Mouse (Mus musculus) limb, embryonic 11.5 days (tissue): Measurements from ENCODE around the gene Samd14. TPM values are rescaled to one million over a fixed set of nuclear protein-coding genes. Genes with fewer than 3 reads are reported as not detected.

ENCODE experiments used
- ATAC-seq: fragments of 200-750 bp; cut with Nextera tagmentation; 2 replicates; pipeline ENCODE4 v1.8.0; 2017; ENCODE audit warnings: low read depth; ENCODE audit not compliant: insufficient number of reproducible peaks, low FRiP score, low TSS enrichment
- DNase-seq: peaks from one replicate; pipeline ENCODE4 v3.0.0-alpha.2; 2015; ENCODE audit warnings: low spot score
- H3K27ac ChIP-seq: fragments of 300-500 bp; sonication (generic); replicated peaks from 2 replicates; pipeline ENCODE4 v1.5.1; 2014; ENCODE audit warnings: low read depth, mild to moderate bottlenecking, low read length
- H3K27me3 ChIP-seq: fragments of 300-500 bp; sonication (generic); 2 replicates; pipeline ENCODE4 v1.6.1; 2014; ENCODE audit warnings: mild to moderate bottlenecking, low read length, mixed read lengths; ENCODE audit not compliant: control insufficient read depth, insufficient read depth
- H3K36me3 ChIP-seq: fragments of 300-500 bp; sonication (generic); 2 replicates; pipeline ENCODE4 v1.6.1; 2014; ENCODE audit warnings: mild to moderate bottlenecking, low read length, moderate library complexity, mixed read lengths; ENCODE audit not compliant: control insufficient read depth, insufficient read depth
- H3K4me1 ChIP-seq: fragments of 300-500 bp; sonication (generic); 2 replicates; pipeline ENCODE4 v1.6.1; 2014; ENCODE audit warnings: low read length, mixed read lengths; ENCODE audit not compliant: control insufficient read depth, insufficient read depth
- H3K4me2 ChIP-seq: fragments of 300-500 bp; sonication (generic); 2 replicates; pipeline ENCODE4 v1.6.1; 2014; ENCODE audit warnings: low read depth, mild to moderate bottlenecking, moderate library complexity; ENCODE audit not compliant: severe bottlenecking
- H3K4me3 ChIP-seq: fragments of 300-500 bp; sonication (generic); 2 replicates; pipeline ENCODE4 v1.5.1; 2014; ENCODE audit warnings: low read depth, low read length
- H3K9ac ChIP-seq: fragments of 300-500 bp; sonication (generic); 2 replicates; pipeline ENCODE4 v1.6.1; 2014; ENCODE audit warnings: mild to moderate bottlenecking, low read length
- H3K9me3 ChIP-seq: fragments of 300-500 bp; sonication (generic); 2 replicates; pipeline ENCODE4 v1.6.1; 2016; ENCODE audit warnings: low read length; ENCODE audit not compliant: control insufficient read depth
- WGBS: fragments of 180-500 bp; shearing (Covaris S2); extraction: QIAGEN DNeasy Blood & Tissue Kit; methylation state at CpG from one replicate; pipeline ENCODE4 v1.1.7; 2014; 5-methylcytosine and 5-hydroxymethylcytosine counted together
- polyA plus RNA-seq: library from polyadenylated mRNA; unstranded; fragments of >200 nt; fragmentation: Nextera tagmentation; extraction: Ambion mirVana; gene quantifications from 2 replicates; pipeline ENCODE4 v1.2.1, GENCODE M21; 2014

Samd14 gene
- polyA plus RNA-seq, 1 experiment from 2014 or later: 35.6 TPM

DNA sequence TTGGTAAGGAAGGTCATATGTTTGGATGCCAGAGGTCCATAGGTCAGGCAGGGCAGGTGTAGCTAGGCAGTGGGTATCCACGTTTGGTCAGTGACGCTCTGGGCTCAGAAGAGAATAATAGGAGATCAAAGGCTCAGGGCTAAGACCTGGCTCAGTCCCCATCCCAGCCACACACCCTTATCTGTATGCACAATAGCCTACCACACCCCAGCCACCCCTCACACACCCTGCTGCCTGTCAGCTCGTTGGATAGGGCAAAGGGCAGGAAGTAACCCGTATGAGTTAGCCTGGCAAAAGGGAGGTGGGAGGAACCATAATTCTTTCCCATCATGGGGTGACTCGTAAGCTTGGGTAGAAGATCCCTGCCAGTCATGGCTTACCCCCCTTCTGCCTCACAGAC, 12.1 kb upstream of the Samd14 start:
- Histone ChIP-seq H3K4me3 (no peak overlapping the region), H3K27ac (no peak overlapping the region), H3K36me3 (peaks cover 42% of the 10 kb centered on the region), H3K4me2 (no peak overlapping the region), H3K9me3 (no peaks in the 10 kb centered on the region), H3K9ac (no peak overlapping the region), H3K4me1 (peaks cover 38% of the 10 kb centered on the region), H3K27me3 (no peaks in the 10 kb centered on the region)
- ATAC-seq (no peak), DNase-seq (no peak)
- WGBS: 67% methylated on average over 5 of the region's 5 CpGs

GRCm38 (mm10) chr11:94998041-94998531, 11.6 kb upstream of the Samd14 start:
- H3K4me3 ChIP-seq: peak overlapping the region; percentile 3; the same call in 1 of the 2 replicates
- WGBS: 91% methylated on average over 16 of the region's 16 CpGs
- H3K4me2 ChIP-seq: 0 out of 2 replicates have a peak overlapping the region, but pooled peaks have one; percentile 7
- peaks cover 33% of the 10 kb centered on the region for H3K4me1 ChIP-seq
- H3K36me3 ChIP-seq: peaks cover 44% of the 10 kb centered on the region
- no peak overlapping the region for H3K9ac ChIP-seq
- H3K27me3 ChIP-seq: no peaks in the 10 kb centered on the region
- no peak for DNase-seq
- H3K9me3 ChIP-seq: no peaks in the 10 kb centered on the region
- ATAC-seq: no peak
- no peak overlapping the region for H3K27ac ChIP-seq

GRCm38 (mm10) chr11:95000128-95000527, 9.6 kb upstream of the Samd14 start:
- Histone ChIP-seq H3K9ac (peak overlapping the region; percentile 47), H3K36me3 (peaks cover 52% of the 10 kb centered on the region), H3K9me3 (no peaks in the 10 kb centered on the region), H3K4me2 (no peak overlapping the region), H3K4me1 (peaks cover 13% of the 10 kb centered on the region), H3K4me3 (no peak overlapping the region), H3K27ac (no peak overlapping the region; the same call in 1 of the 2 replicates), H3K27me3 (no peaks in the 10 kb centered on the region)
- no peak for DNase-seq
- 65% methylated on average over 8 of the region's 8 CpGs for WGBS
- ATAC-seq: no peak

GRCm38 (mm10) chr11:95000548-95000947, 9.1 kb upstream of the Samd14 start:
- ATAC-seq (no peak), DNase-seq (no peak)
- Histone ChIP-seq H3K9me3 (no peaks in the 10 kb centered on the region), H3K4me2 (no peak overlapping the region), H3K36me3 (peaks cover 54% of the 10 kb centered on the region), H3K27ac (peak overlapping the region; percentile 5; the same call in 1 of the 2 replicates), H3K4me1 (peaks cover 9% of the 10 kb centered on the region), H3K4me3 (no peak overlapping the region), H3K9ac (peak overlapping the region; percentile 47), H3K27me3 (no peaks in the 10 kb centered on the region)
- 27% methylated on average over 4 of the region's 4 CpGs for WGBS

- H3K9ac ChIP-seq: no peak overlapping the region
- peak; percentile 41; the same call in 1 of the 2 replicates for ATAC-seq
These were observed 8.6 kb upstream of the Samd14 start for GRCm38 (mm10) chr11:95001058-95001457.

GRCm38 (mm10) chr11:95001584-95002347, 7.9 kb upstream of the Samd14 start:
- Histone ChIP-seq H3K4me3 (no peak overlapping the region), H3K9ac (no peak overlapping the region), H3K4me2 (no peak overlapping the region), H3K36me3 (peaks cover 48% of the 10 kb centered on the region), H3K27ac (no peak overlapping the region), H3K27me3 (no peaks in the 10 kb centered on the region), H3K9me3 (no peaks in the 10 kb centered on the region), H3K4me1 (peaks cover 15% of the 10 kb centered on the region)
- WGBS: 90% methylated on average over 21 of the region's 21 CpGs
- DNase-seq (no peak), ATAC-seq (no peak)

More at GRCm38 (mm10) chr11:95001058-95001457, 8.6 kb upstream of the Samd14 start:
- Histone ChIP-seq H3K4me2 (no peak overlapping the region), H3K4me1 (peaks cover 11% of the 10 kb centered on the region), H3K4me3 (no peak overlapping the region), H3K27ac (0 out of 2 replicates have a peak overlapping the region, but pooled peaks have one; percentile 5), H3K9me3 (no peaks in the 10 kb centered on the region), H3K27me3 (no peaks in the 10 kb centered on the region), H3K36me3 (peaks cover 52% of the 10 kb centered on the region)
- DNase-seq: peak; percentile 78
- WGBS: 3% methylated on average over 8 of the region's 8 CpGs

- Histone ChIP-seq H3K27me3 (no peaks in the 10 kb centered on the region), H3K9me3 (no peaks in the 10 kb centered on the region), H3K4me1 (peaks cover 19% of the 10 kb centered on the region), H3K4me3 (no peak overlapping the region), H3K9ac (no peak overlapping the region), H3K4me2 (no peak overlapping the region), H3K27ac (no peak overlapping the region), H3K36me3 (peaks cover 42% of the 10 kb centered on the region)
- WGBS: 89% methylated on average over 8 of the region's 8 CpGs
- no peak for DNase-seq
- no peak for ATAC-seq
These were observed 7.0 kb upstream of the Samd14 start for GRCm38 (mm10) chr11:95002705-95003104.

GRCm38 (mm10) chr11:95004136-95004936, 5.3 kb upstream of the Samd14 start:
- Histone ChIP-seq H3K4me2 (no peak overlapping the region), H3K9me3 (no peaks in the 10 kb centered on the region), H3K27me3 (no peaks in the 10 kb centered on the region), H3K36me3 (peaks cover 37% of the 10 kb centered on the region), H3K9ac (no peak overlapping the region), H3K4me1 (peaks cover 25% of the 10 kb centered on the region), H3K4me3 (no peak overlapping the region), H3K27ac (no peak overlapping the region)
- DNase-seq (no peak), ATAC-seq (no peak)
- WGBS: 82% methylated on average over 12 of the region's 12 CpGs
